Mouse (Mus musculus) mature B cell (primary cell): ENCODE data around the gene Tsr3.
"Not testable (repeated sequence)": the region's sequence is repeated elsewhere in the genome, so short reads cannot be mapped to it uniquely, and the experiment has no call there.

ENCODE experiments used
- in situ Hi-C: fragments of 300-500 bp; cut with MboI; formaldehyde crosslinking; loops from 2 replicates; pipeline ENCODE4 v1.14.3; 2019

Gene Tsr3

DNA sequence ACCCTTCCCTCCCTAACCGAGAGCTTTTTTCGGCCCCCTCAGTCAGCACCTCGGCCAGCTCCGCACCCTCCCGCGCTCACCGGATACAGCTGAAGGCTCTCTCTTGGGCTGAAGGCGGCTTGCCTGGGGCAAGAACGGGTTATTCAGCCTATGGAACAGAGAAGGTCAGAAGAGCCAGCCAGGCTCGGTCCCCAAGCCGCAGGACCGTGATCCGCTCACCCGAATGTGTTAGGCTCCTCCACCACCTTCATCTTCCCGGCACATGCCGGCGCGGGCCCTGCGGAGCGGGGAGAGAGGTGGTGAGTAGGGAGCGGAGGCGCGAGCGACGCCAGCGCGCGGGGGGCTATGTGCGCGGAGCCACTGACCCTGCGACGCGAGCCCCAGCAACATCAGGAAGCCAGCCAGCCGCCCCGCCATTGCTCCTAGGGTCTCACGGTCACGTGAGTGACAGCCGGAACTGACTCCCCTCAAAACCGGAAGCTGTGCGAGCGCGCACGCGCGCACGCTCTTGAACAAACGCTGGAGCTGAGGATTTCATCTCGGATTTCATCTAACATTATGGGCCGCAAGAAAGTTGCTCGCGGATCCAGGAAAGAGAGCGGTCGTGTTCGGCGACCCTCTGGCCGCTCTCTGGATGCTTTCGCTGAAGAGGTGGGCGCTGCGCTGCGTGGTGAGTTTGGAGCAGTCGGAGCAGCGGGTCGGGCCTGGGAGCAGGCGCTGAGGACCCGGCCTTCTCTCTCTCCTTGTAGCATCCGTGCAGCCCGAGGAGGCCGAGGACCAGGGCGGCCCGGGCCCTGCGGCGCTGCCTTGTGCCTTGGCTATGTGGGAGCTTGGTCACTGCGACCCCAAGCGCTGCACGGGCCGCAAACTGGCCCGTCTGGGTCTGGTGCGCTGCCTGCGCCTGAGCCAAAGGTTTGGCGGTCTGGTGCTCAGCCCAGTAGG lies at the start of gene Tsr3, which contains the start of gene Gnptg:
TSS of gene Tsr3 (plus strand) at position 476 of the 942 bp plus-strand sequence.
TSS of gene Gnptg (minus strand) at position 430 of the 942 bp plus-strand sequence.
- in situ Hi-C loops = no loop called here

DNA sequence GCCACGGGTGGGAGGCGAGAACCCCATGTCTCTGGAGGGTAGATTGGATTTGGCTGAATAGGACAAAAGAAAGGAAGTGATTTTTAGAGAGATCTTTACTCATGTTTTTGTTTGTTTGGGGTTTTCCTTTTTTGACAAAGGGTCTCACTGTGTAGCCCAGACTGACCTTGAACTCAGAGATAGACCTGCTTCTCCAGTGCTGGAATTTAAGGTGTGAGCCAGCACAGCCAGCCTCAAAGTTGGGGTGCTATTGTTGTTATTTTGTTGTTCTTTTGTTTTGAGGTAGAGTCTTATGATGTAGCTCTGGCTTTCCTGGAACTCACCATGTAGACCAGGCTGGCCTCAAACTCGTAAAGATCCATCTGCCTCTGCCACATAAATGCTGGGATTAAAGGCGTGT lies 37.6 kb upstream of the Tsr3 start:
- in situ Hi-C loops = no loop called here

- in situ Hi-C loops = no loop called here
Measured at GRCm38 (mm10) chr17:25210006-25210405, 30.0 kb upstream of the Tsr3 start.

- in situ Hi-C loops = no loop called here
Measured at GRCm38 (mm10) chr17:25210680-25211466, 29.1 kb upstream of the Tsr3 start.

DNA sequence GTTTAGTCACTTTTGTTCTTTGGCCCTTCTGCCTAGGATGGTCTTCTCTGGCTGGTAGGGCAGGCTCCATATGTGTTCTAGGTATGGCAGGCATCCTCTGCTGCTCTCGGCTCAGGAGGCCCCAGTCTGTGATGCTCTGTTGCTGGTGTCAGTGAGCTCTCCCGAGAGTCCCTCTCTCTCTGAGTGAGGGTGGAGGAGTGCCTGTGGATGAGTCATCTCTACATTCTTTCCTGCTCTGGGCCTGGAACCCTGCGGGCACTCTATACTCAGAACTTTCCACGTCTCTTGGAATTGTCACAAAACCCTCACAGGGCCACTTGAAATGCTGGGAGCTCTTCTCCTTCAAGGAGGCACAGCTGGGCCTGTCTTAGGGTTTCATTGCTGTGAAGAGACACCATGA lies 28.3 kb upstream of the Tsr3 start:
- in situ Hi-C loops = no loop called here

- in situ Hi-C loops = no loop called here
Measured at GRCm38 (mm10) chr17:25215431-25215830, 24.5 kb upstream of the Tsr3 start.

DNA sequence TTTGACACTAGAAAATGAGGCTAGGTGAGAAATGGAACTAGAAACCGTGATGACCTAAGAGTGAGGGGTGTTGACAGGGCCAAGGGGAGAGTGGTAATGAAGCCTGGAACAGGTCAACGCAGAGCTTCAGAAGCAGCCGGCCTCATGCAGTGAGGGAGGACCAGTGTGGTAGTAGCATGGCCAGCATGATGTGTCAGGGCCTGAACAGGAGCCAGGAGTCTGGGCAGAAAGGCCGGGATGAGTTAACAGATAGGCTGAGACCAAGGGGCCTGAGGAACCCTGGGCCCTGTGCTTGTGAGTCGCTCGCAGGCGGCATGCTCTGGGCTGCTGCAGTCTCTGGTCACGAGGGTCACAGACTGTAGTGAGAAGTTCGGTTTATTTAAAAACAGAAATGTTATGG lies 21.0 kb upstream of the Tsr3 start:
- in situ Hi-C loops = no loop called here

GRCm38 (mm10) chr17:25219492-25220295 lies 20.3 kb upstream of the Tsr3 start:
- in situ Hi-C loops = no loop called here

DNA sequence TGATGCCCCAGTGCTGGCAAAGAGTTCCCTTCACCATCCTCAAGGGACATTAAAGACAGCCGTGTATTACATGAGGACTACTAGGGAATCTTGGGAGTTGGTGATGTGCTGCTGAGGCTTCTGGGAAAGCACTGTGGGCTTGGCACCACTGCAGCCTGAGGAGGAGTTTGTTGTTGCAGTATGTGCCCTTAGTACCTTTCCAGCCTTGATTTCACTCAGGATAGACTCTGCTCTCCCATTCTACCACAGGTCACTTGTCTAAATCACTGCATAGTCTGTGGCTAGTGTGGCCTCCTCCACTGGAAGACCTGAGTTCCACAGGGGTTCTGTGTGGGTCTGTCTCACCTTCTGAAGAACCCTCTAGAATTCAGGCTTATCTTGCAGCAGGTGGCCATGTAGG lies 19.2 kb upstream of the Tsr3 start:
- in situ Hi-C loops = no loop called here

DNA sequence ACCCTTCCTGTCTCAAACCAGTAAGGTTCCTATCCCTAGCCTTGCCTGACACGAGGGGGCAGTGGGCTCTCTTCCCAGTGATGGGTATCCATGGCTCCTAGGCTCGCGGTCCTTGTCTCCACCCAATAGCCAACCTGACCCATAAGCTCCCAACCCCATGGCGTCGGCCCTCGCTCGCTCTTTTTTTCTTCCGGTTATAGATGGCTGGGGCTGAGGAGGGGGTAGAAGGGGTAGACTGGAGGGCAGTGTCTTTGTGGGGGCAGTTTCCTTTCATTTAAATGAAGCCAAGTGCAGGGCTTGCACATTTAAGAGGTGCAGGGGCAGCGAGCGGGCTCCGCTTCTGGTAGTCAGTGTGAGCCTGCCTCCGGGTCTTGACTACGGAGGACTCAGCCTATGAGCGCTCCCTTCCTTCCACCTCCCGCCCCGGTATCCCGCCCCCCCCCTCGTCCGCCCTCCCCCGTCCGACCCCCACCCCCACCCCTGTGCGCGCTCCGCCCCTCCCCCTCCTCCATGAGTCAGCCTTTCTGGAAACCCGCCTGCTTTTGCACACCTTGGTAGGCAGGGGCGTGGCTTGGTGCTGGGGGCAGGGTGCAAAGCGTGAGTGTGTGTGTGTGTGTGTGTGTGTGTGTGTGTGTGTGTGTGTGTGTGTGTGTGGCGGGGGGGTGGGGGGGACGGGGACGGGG lies 18.0 kb upstream of the Tsr3 start:
- in situ Hi-C loops = no loop called here

- in situ Hi-C loops = not testable (repeated sequence)
Measured at GRCm38 (mm10) chr17:25222504-25222940, 17.4 kb upstream of the Tsr3 start.

DNA sequence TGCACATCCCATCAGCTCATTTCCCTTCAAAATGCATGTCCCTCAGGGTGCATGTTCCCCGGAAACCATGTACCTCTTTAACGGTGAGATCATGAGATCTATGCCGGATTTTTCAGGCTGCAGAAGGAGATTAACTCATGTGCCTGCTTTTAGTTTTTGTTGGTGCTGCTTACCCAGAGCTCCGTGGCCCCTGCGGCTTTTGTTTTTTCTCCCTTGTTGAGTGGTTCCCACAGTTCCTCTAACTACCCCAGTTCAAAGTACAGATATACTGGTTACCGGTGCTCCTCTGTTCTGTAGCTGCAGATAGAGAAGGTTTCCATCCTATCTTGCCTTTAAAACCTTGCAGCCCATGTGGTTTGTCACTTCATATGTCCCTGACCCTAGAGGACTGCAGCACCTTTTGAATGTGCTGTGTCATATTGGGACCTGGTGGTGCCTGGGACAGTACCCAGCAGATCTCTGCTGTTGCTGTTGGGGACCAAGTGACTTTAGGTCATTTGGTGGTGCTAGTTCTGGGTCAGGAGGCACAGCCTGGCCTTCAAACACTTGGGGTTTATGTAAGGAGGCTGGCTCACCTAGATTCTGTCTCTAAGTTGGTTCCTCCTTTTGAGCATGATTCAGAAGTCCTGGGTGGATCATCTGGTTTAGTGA lies 16.9 kb upstream of the Tsr3 start:
- in situ Hi-C loops = no loop called here

GRCm38 (mm10) chr17:25224586-25225222 lies 15.3 kb upstream of the Tsr3 start:
- in situ Hi-C loops = no loop called here

GRCm38 (mm10) chr17:25225659-25226058 lies 14.3 kb upstream of the Tsr3 start:
- in situ Hi-C loops = no loop called here

DNA sequence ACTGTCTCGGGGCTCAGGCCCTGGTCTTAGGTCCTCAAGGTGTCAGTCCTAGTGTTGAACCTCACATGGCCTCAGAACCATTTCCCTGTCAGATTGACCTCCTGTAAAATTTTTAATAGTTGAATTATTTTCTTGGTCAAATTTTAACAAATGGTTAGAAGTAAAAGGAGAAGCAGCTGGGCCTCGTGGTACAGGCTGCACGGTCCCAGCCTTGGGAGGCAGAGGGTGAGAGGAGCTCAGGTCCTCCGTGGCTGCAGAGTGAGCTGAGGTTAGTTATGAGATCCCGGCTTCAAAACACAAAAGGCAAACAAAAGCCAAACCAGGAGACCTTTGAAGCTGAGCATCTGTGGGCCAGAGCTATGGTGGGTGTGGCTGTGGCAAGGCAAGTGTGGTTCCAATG lies 12.0 kb upstream of the Tsr3 start:
- in situ Hi-C loops = no loop called here

DNA sequence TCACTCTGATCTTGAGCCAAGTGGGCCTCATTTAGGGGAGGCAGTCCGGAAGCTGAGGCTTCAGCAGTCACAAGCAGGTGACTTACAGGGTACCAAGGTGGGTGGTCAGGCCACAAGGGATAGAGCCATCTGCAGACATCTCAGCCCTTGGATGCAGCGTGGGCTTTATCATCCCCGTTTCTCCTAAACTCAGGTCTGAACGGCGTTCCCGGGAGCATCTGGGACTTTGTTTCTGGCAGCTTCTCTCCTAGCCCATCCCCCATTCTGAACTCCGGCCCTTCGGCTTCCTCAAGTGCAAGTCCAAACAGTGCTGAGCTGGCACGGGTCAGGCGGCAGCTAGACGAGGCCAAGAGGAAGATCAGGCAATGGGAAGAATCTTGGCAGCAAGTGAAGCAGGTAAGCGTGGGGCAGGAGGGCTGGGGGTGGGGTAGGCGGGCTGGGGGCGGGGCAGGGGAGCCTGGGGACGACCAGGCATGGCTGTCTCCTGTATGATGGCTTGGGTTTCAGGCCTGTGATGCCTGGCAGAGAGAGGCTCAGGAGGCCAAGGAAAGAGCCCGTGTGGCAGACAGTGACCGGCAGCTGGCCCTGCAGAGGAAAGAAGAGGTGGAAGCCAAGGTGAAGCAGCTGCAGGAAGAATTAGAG lies 9.8 kb upstream of the Tsr3 start:
- in situ Hi-C loops = not testable (repeated sequence)

GRCm38 (mm10) chr17:25230700-25231099 lies 9.3 kb upstream of the Tsr3 start:
- in situ Hi-C loops = no loop called here

- in situ Hi-C loops = not testable (repeated sequence)
Measured at GRCm38 (mm10) chr17:25231621-25232020, 8.3 kb upstream of the Tsr3 start.

DNA sequence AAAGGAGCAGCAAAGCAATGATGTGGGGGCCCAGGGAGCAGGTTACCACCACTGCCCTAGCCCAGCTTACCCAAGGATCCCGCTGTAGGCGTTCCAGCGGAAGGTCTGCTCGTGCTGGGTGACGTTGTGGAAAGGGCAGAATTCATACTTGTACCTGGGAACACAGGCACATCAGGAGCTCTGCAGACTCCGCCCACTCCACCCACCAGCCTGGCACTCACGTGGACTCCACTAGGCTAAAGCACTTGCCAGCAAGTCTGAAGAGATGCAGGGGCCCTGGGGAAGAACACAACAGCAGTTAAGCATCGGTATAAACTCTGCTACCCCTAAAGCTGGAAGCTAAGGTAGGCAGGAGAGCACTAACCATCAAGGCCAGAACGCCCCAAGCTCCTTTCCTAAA lies 4.3 kb upstream of the Tsr3 start:
- in situ Hi-C loops = no loop called here
